Mouse (Mus musculus): ENCODE measurements around the gene Lyar. TPM values are rescaled to one million over a fixed set of nuclear protein-coding genes. Genes with fewer than 3 reads are reported as not detected.

Lyar gene
- polyA plus RNA-seq, 1 experiment from 2014 or later = 83.8 TPM

Other genes with a start within 250 kb of the Lyar start
- 40.9 and 44.7 TPM in 2 replicates for gene Stx18, start 181.7 kb upstream of the Lyar start, polyA plus RNA-seq (2015; fragmentation: Nextera tagmentation; extraction: Ambion mirVana)
- gene Nsg1, start 60.6 kb upstream of the Lyar start, polyA plus RNA-seq (2015; fragmentation: Nextera tagmentation; extraction: Ambion mirVana) = 70.1 and 74.5 TPM in 2 replicates
- gene Zbtb49, start within 50 bp of the Lyar start, polyA plus RNA-seq (2015; fragmentation: Nextera tagmentation; extraction: Ambion mirVana) = 12.2 and 13.5 TPM in 2 replicates
- 80.4 and 81.1 TPM in 2 replicates for gene Tmem128, start 39.7 kb downstream of the Lyar start, polyA plus RNA-seq (2015; fragmentation: Nextera tagmentation; extraction: Ambion mirVana)
- gene Otop1, start 55.5 kb downstream of the Lyar start, polyA plus RNA-seq (2015; fragmentation: Nextera tagmentation; extraction: Ambion mirVana) = not detected in 2 replicates
- gene Drd5, start 98.9 kb downstream of the Lyar start, polyA plus RNA-seq (2015; fragmentation: Nextera tagmentation; extraction: Ambion mirVana) = not detected in 2 replicates

All from lung, embryonic 15.5 days (tissue).